Mouse (Mus musculus): ENCODE results near the gene Ifi214. TPM values are rescaled to one million over a fixed set of nuclear protein-coding genes. Genes with fewer than 3 reads are reported as not detected.
"Not testable (repeated sequence)": the region's sequence is repeated elsewhere in the genome, so short reads cannot be mapped to it uniquely, and the experiment has no call there.

Gene Ifi214
- 1.2 TPM in 1 of 2 replicates, not detected in the other for total RNA-seq (2017)

DNA sequence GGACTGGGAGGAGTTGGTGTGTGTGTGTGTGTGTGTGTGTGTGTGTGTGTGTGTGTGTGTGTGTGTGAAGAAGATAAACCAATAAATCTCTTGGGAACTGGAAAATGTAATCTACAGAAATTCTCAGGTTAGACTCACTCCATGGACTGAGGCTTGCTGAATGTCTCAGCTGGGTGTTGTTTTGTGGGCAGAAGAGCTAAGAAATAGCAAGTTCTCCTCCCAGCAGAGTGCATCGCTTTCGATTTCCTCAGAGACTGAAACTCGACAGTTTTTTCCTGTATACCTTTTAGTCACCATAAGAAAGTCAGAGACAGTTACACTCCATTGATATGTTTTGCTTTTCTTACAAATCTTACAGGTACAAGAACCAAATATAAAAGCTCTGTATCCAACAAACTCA is at the start of gene Ifi214:
TSS of gene Ifi214 (minus strand) at position 167 of the 400 bp plus-strand sequence.
- ATAC-seq (replicated peaks in 1 of 2; ENCODE audit: insufficient read depth in 1 of 2, low FRiP score in 2 of 2, low TSS enrichment in 1 of 2, low read depth in 1 of 2, poor library complexity in 2 of 2, severe bottlenecking in 2 of 2) = not testable (repeated sequence)

GRCm38 (mm10) chr1:173579921-173580585 is 44.3 kb upstream of the Ifi214 start:
- no peak for ATAC-seq (replicated peaks in 1 of 2; ENCODE audit: insufficient read depth in 1 of 2, low FRiP score in 2 of 2, low TSS enrichment in 1 of 2, low read depth in 1 of 2, poor library complexity in 2 of 2, severe bottlenecking in 2 of 2)

- no peak for ATAC-seq (replicated peaks in 1 of 2; ENCODE audit: insufficient read depth in 1 of 2, low FRiP score in 2 of 2, low TSS enrichment in 1 of 2, low read depth in 1 of 2, poor library complexity in 2 of 2, severe bottlenecking in 2 of 2)
Observed at GRCm38 (mm10) chr1:173579079-173579478, 43.3 kb upstream of the Ifi214 start.

DNA sequence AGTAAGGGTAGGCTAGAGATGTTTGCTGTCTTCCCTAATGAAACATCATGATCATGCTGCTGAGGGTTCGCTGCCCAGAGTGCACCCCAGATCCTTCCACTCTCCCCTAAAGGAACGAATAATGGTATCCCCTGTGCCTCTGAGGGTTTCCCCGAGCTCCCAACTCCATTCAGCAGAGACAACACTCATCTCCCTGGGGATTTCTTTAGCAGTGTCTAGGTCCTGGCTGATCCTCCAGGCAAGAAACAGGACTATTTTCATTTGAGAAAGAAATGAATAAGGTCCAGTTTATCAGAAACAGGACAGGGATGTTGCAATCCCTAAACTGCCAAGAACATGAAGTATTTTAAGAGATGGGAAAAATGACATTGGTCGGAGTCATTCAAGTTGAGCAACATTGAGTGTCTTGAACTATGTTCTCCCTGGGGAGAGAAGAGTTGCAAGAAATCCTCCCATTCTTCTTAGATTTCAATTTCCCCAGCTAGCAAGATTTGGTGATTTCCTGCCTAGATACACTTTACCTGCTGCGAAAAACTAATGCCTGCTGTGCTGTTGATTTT is 14.8 kb upstream of the Ifi214 start:
- ATAC-seq (replicated peaks in 1 of 2; ENCODE audit: insufficient read depth in 1 of 2, low FRiP score in 2 of 2, low TSS enrichment in 1 of 2, low read depth in 1 of 2, poor library complexity in 2 of 2, severe bottlenecking in 2 of 2) = not testable (repeated sequence)

DNA sequence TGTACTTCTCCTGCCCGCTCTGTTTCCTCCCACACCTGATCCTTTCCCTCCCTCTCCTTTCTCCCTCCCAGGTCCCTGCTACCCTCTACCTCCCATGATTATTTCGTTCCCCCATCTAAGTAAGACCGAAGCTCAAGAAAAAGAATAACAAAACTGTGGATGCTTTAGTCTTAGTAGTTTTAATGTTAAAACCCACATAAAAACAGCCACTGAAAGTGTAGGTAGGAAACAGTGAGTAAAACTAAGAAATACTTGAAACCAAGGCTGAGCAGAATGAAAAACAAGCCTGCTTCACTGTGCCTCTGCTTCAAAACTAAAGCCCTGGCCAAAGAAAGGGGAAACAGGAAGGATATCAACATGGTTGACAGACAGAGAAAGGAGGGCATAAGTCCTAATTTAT is 13.0 kb upstream of the Ifi214 start:
- ATAC-seq (replicated peaks in 1 of 2; ENCODE audit: insufficient read depth in 1 of 2, low FRiP score in 2 of 2, low TSS enrichment in 1 of 2, low read depth in 1 of 2, poor library complexity in 2 of 2, severe bottlenecking in 2 of 2) = not testable (repeated sequence)

DNA sequence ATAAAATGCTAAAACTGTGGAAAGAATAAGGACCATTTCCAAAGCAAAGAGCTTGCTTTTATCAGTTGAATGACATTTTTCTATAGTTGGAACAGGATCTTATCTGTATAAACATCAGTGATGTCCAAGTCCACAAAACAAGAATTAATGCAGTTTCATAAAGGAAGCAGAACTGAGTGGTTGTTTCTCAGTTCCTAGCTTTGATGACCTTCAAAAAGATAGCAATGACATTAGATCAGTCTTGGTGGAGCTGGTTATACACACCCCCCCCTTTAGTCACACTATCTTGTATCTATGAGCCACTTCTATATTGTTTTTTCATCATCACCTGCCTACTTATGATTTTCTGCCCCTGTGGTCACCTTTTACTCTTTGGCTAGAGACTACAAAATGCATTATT is 14.3 kb downstream of the Ifi214 start:
- ATAC-seq (replicated peaks in 1 of 2; ENCODE audit: insufficient read depth in 1 of 2, low FRiP score in 2 of 2, low TSS enrichment in 1 of 2, low read depth in 1 of 2, poor library complexity in 2 of 2, severe bottlenecking in 2 of 2) = no peak

DNA sequence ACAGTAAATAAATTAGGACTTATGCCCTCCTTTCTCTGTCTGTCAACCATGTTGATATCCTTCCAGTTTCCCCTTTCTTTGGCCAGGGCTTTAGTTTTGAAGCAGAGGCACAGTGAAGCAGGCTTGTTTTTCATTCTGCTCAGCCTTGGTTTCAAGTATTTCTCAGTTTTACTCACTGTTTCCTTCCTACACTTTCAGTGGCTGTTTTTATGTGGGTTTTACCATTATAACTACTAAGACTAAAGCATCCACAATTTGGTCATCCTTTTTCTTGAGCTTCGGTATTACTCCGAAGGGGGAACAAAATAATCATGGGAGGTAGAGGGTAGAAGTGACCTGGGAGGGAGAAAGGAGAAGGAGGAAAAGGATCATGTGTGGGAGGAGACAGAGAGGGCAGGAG is 25.2 kb downstream of the Ifi214 start:
- ATAC-seq (replicated peaks in 1 of 2; ENCODE audit: insufficient read depth in 1 of 2, low FRiP score in 2 of 2, low TSS enrichment in 1 of 2, low read depth in 1 of 2, poor library complexity in 2 of 2, severe bottlenecking in 2 of 2) = not testable (repeated sequence)

DNA sequence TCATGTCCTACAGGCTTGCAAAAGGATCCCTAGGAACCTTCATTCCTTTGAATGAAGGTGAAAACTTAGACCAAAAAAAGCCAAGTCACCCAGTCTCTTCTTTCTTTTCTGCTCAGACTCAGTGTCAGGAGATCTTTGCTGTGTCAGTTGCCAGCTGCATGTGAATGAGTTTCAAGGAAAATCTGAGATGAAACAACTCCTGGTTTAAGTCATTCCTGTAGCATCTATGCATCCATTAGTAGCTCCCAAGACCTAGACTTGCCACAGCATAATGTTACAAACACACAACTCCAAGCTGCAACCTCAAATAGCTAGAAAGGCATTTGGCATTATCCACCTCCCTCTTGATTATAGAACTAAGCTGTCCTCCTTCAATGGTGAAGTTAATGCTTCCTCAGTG is 44.3 kb downstream of the Ifi214 start:
- ATAC-seq (replicated peaks in 1 of 2; ENCODE audit: insufficient read depth in 1 of 2, low FRiP score in 2 of 2, low TSS enrichment in 1 of 2, low read depth in 1 of 2, poor library complexity in 2 of 2, severe bottlenecking in 2 of 2) = not testable (repeated sequence)

DNA sequence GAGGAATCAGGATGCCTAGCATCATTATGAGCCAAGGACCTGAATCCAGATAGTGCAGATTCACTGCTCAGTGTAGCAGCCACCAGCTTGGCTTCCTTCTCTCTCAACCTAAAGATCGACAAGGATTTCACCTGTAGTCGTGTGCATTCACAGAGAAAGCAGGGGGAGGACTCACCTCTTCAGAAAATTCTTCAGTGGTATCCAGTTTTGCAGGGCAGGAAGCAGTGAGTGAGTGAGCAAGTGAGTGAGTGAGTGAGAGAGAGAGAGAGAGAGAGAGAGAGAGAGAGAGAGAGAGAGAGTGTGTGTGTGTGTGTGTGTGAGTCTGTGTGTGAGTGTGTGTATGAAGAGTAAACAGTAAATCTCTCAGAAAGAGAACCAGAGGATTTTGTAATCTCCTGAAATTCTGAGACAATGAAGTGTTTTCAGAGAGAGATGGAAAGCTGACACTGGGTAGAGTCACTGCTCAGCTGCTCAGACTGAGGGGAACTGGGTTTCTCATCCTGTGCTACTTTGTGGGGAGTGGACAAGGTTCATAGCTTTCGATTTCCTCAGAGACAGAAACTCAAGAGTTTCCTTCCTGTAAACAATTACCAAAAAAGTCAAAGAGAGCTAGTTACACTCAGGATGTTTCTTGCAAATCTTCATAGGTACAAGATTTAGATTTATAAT is 44.8 kb downstream of the Ifi214 start, which contains the start of gene Ifi206:
TSS of gene Ifi206 (minus strand) at position 230 of the 669 bp plus-strand sequence.
- peak; percentile 64 to 93 for ATAC-seq (replicated peaks in 1 of 2; ENCODE audit: insufficient read depth in 1 of 2, low FRiP score in 2 of 2, low TSS enrichment in 1 of 2, low read depth in 1 of 2, poor library complexity in 2 of 2, severe bottlenecking in 2 of 2)

DNA sequence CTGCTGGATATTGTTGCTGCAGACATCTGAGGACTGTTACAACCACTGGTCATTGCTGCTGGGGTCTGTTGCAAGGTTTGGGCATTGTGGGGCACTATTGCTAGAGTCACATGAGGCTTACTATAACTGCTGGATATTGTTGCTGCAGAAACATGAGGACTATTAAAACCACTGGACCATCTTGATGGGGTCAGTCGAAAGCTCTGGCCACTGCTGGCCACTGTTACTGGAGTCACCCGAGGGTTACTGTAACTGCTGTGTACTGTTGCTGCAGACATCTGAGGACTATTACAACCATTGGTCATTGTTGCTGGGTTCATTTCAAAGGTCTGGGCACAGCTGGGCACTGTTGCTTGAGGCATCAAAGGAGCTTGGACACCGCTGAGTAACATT is 54.6 kb downstream of the Ifi214 start:
- ATAC-seq (replicated peaks in 1 of 2; ENCODE audit: insufficient read depth in 1 of 2, low FRiP score in 2 of 2, low TSS enrichment in 1 of 2, low read depth in 1 of 2, poor library complexity in 2 of 2, severe bottlenecking in 2 of 2) = not testable (repeated sequence)

DNA sequence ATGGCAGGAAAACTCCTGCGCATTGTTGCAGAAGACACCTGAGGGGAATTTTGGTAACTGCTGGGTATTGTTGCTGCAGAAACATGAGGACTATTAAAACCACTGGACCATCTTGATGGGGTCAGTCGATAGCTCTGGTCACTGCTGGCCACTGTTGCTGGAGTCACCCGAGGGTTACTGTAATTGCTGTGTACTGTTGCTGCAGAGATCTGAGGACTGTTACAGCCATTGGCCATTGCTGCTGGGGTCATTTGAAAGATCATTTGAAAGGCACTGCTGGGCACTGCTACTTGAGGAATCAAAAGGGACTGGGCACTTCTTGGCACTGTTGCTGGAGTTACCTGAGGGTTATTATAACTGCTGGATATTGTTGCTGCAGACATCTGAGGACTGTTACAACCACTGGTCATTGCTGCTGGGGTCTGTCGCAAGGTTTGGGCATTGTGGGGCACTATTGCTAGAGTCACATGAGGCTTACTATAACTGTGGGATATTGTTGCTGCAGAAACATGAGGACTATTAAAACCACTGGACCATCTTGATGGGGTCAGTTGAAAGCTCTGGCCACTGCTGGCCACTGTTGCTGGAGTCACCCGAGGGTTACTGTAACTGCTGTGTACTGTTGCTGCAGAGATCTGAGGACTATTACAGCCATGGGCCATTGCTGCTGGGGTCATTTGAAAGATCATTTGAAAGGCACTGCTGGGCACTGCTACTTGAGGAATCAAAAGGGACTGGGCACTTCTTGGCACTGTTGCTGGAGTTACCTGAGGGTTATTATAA is 55.2 kb downstream of the Ifi214 start:
- not testable (repeated sequence) for ATAC-seq (replicated peaks in 1 of 2; ENCODE audit: insufficient read depth in 1 of 2, low FRiP score in 2 of 2, low TSS enrichment in 1 of 2, low read depth in 1 of 2, poor library complexity in 2 of 2, severe bottlenecking in 2 of 2)

Other genes starting within 250 kb of the Ifi214 start
- not detected in 2 replicates for gene Ackr1, start 202.2 kb downstream of the Ifi214 start, total RNA-seq (2017)
- 76.8 and 118 TPM in 2 replicates for gene Aim2, start 185.1 kb downstream of the Ifi214 start, total RNA-seq (2017)
- gene Cadm3, start 168.3 kb downstream of the Ifi214 start, total RNA-seq (2017) = 1.8 TPM in 1 of 2 replicates, not detected in the other
- 3.3 and 5.6 TPM in 2 replicates for gene Ifi206, start 44.9 kb downstream of the Ifi214 start, total RNA-seq (2017)
- gene Ifi213, start 63.3 kb upstream of the Ifi214 start, total RNA-seq (2017) = 3.8 and 17.5 TPM in 2 replicates
- 13.1 and 15.7 TPM in 2 replicates for gene Ifi209, start 95.0 kb upstream of the Ifi214 start, total RNA-seq (2017)
- gene Ifi208, start 137.7 kb upstream of the Ifi214 start, total RNA-seq (2017) = 1.5 TPM in 1 of 2 replicates, not detected in the other
- 0.25 and 0.75 TPM in 2 replicates for gene Ifi207, start 205.8 kb upstream of the Ifi214 start, total RNA-seq (2017)
- gene Ifi204, start 231.0 kb upstream of the Ifi214 start, total RNA-seq (2017) = 1.5 and 13.1 TPM in 2 replicates

All from hematopoietic stem cell, adult 5-6 weeks (primary cell).